Mouse (Mus musculus) cortical plate, adult 2 months (tissue): ENCODE data around the gene Eif2ak1. TPM values are rescaled to one million over a fixed set of nuclear protein-coding genes. Genes with fewer than 3 reads are reported as not detected.
A peak's percentile ranks its signal among the peaks of the same experiment; 100 is the strongest.

Source experiments
- H3K27ac ChIP-seq: fragments of 200-500 bp; 2 replicates; pipeline ENCODE4 v1.5.1; 2012; ENCODE audit warnings: low read length, control low read depth, inconsistent platforms; ENCODE audit not compliant: insufficient read depth
- H3K4me1 ChIP-seq: fragments of 200-500 bp; 2 replicates; pipeline ENCODE4 v1.6.1; 2011; ENCODE audit warnings: low read length; ENCODE audit not compliant: control insufficient read depth, insufficient read depth
- H3K4me3 ChIP-seq: fragments of 200-500 bp; 2 replicates; pipeline ENCODE4 v1.5.1; 2011; ENCODE audit warnings: mild to moderate bottlenecking, low read length, control low read depth; ENCODE audit not compliant: insufficient read depth
- CTCF ChIP-seq: fragments of 200-500 bp; IDR thresholded peaks from 2 replicates; pipeline ENCODE4 v1.5.1; 2011; ENCODE audit warnings: mild to moderate bottlenecking, control low read depth, low read length; ENCODE audit not compliant: insufficient read depth; ENCODE audit errors: extremely low read depth
- POLR2A ChIP-seq: fragments of 200-500 bp; IDR thresholded peaks from 2 replicates; pipeline ENCODE4 v1.6.1; 2011; ENCODE audit warnings: mild to moderate bottlenecking, low read length, control low read depth; ENCODE audit not compliant: insufficient read depth; ENCODE audit errors: extremely low read depth
- polyA plus RNA-seq: library from polyadenylated mRNA; depleted of rRNA; stranded (reverse); fragments of >200 nt; gene quantifications from 2 replicates; pipeline ENCODE4 v1.2.3, GENCODE M21; 2012

Gene Eif2ak1
- polyA plus RNA-seq, 1 experiment, result 36.2 TPM

GRCm38 (mm10) chr5:143924781-143925452 lies 107.3 kb downstream of the Eif2ak1 start:
- Histone ChIP-seq H3K4me3 (no peak overlapping the region), H3K4me1 (no peaks in the 10 kb centered on the region), H3K27ac (no peak overlapping the region)
- TF ChIP-seq CTCF, result no peak
- no peak for TF ChIP-seq POLR2A

DNA sequence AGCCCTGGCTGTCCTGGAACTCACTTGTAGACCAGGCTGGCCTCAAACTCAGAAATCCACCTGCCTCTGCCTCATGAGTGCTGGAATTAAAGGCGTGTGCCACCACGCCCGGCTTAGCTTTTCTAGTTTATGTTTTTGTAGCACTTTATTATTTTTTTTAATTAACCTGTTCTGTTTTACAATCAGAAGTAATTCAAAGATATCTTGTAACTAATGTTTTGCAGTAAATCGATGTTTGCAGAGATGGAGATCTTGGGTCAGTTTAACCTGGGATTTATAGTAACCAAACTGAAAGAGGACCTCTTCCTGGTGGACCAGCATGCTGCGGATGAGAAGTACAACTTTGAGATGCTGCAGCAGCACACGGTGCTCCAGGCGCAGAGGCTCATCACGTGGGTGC lies 110.3 kb downstream of the Eif2ak1 start, which contains the start of gene Gm42421:
TSS of gene Gm42421 (plus strand) at position 301 of the 400 bp plus-strand sequence.
- H3K4me3 ChIP-seq, result no peak within 1 kb of the TSS
- no peak for TF ChIP-seq CTCF
- H3K27ac ChIP-seq, result no peak within 1 kb of the TSS
- no peaks in the 10 kb centered on the region for H3K4me1 ChIP-seq

GRCm38 (mm10) chr5:143929291-143929690 lies 111.7 kb downstream of the Eif2ak1 start:
- H3K27ac ChIP-seq, result no peak overlapping the region
- H3K4me1 ChIP-seq, result no peaks in the 10 kb centered on the region
- no peak for TF ChIP-seq POLR2A
- TF ChIP-seq CTCF, result no peak
- no peak overlapping the region for H3K4me3 ChIP-seq

DNA sequence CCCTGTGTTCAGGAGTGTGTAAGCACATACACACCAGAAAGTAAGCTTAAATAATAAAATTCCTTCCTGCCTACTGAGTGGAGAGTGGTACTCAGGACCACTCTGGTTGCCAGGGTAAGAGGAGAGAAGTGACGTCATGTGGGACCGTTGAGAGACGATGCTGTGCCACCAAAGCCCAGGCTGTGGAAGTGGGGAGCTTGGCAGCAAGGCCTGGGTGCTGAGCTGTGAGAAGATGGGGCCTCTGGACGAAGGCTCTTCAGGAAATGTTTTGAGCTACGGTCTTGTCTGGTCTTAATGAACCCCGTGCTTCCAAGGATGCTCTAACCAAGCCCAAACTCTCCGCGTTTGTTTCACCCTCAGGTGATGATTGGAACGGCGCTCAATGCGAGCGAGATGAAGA lies 113.1 kb downstream of the Eif2ak1 start:
- TF ChIP-seq POLR2A, result no peak
- no peak for TF ChIP-seq CTCF
- Histone ChIP-seq H3K4me1 (no peaks in the 10 kb centered on the region), H3K4me3 (no peak overlapping the region), H3K27ac (no peak overlapping the region)

DNA sequence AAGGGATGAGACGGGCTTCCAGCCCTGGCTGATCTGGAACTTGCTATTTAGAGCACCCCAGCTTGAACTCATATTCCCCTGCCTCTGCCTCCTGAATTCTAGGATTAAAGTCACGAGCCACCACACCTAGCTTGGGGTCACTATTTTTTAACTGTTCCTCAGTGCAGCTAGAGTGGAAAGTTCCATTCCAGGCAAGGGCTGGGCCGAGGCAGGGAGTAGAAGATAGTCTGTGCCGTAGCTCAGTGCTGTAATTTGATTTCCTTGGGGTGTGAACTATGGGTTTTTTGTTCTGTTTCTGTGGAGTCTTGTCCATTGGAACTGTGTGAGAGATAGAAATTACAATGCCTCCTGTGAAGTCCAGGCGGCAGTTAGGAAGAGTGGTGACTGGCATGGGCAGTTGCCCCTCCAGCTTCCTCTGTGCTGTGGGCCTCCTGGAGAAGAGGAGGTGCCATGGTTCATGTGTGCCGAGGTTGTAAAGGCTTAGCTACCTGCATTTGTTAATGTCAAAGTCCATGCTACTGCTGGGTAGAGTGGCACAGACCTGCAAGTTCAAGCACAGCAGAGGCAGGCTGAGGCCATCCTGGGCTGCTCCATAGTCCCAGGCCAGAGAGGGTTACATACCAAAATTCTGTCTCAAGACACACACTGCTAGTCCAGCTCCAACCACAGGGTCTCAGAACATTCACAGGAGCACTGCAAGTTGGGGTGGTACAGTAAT lies 114.4 kb downstream of the Eif2ak1 start:
- H3K27ac ChIP-seq, result no peak overlapping the region

GRCm38 (mm10) chr5:143932831-143933230 lies 115.2 kb downstream of the Eif2ak1 start, which contains the start of gene Rsph10b:
Gene Rsph10b, plus strand, starts transcription at chr5:143933035.
- Histone ChIP-seq H3K4me1 (no peaks in the 10 kb centered on the region), H3K4me3 (no peak within 1 kb of the TSS), H3K27ac (no peak within 1 kb of the TSS)
- TF ChIP-seq POLR2A (no peak), CTCF (no peak)

More for the DNA sequence above, 114.4 kb downstream of the Eif2ak1 start:
- H3K4me1 ChIP-seq, result no peaks in the 10 kb centered on the region
- TF ChIP-seq CTCF (no peak), POLR2A (no peak)
- no peak overlapping the region for H3K4me3 ChIP-seq

- Histone ChIP-seq H3K4me1 (no peaks in the 10 kb centered on the region), H3K27ac (no peak overlapping the region), H3K4me3 (no peak overlapping the region)
- TF ChIP-seq POLR2A (no peak), CTCF (no peak)
Measured at GRCm38 (mm10) chr5:143933414-143933813, 115.8 kb downstream of the Eif2ak1 start.

- Histone ChIP-seq H3K27ac (no peak overlapping the region), H3K4me1 (no peaks in the 10 kb centered on the region)
- TF ChIP-seq CTCF (no peak), POLR2A (no peak)
Measured at GRCm38 (mm10) chr5:143933875-143934274, 116.3 kb downstream of the Eif2ak1 start.

GRCm38 (mm10) chr5:143936156-143936555 lies 118.6 kb downstream of the Eif2ak1 start:
- no peak overlapping the region for H3K4me3 ChIP-seq
- no peaks in the 10 kb centered on the region; the same call in 1 of the 2 replicates for H3K4me1 ChIP-seq
- no peak overlapping the region for H3K27ac ChIP-seq
- TF ChIP-seq POLR2A (no peak), CTCF (no peak)

More at GRCm38 (mm10) chr5:143933875-143934274, 116.3 kb downstream of the Eif2ak1 start:
- H3K4me3 ChIP-seq, result no peak overlapping the region

GRCm38 (mm10) chr5:143941588-143941987 lies 124.0 kb downstream of the Eif2ak1 start:
- no peak overlapping the region for H3K4me3 ChIP-seq
- TF ChIP-seq POLR2A, result no peak
- no peak for TF ChIP-seq CTCF
- H3K4me1 ChIP-seq, result peaks cover 3% of the 10 kb centered on the region; the same call in 1 of the 2 replicates
- peak overlapping the region; percentile 15; the same call in 1 of the 2 replicates for H3K27ac ChIP-seq
